Mouse (Mus musculus) cerebellum, postnatal 36 days (tissue): ENCODE results near the gene Slc22a15.
"Not testable (repeated sequence)": the region's sequence is repeated elsewhere in the genome, so short reads cannot be mapped to it uniquely, and the experiment has no call there.

Experiments
- DNase-seq, 2 experiments: peaks; one replicate each; pipeline ENCODE4 v3.0.0; 2021 to 2022; ENCODE audit warnings: mixed read lengths in 2 of 2

Gene Slc22a15

DNA sequence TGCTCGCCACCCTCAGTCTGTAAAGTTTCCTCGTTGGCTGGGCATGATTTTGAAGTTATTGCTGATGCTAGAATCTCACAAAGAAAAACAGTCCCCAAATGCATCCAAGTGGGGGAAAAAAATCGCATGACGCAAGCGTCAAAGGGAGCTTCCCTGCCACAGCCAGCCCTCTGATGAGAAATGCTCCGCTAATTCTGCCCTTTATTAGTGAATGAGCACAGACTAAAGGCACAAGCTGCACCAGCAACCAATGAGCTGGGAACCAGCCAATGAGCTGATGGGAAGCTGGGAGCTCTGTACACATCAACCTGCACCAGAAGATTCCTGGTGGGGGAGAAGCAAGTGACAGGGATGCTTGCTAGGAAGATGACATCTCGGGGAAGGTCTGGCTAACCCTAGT is 64.5 kb downstream of the Slc22a15 start:
- DNase-seq = no peak

DNA sequence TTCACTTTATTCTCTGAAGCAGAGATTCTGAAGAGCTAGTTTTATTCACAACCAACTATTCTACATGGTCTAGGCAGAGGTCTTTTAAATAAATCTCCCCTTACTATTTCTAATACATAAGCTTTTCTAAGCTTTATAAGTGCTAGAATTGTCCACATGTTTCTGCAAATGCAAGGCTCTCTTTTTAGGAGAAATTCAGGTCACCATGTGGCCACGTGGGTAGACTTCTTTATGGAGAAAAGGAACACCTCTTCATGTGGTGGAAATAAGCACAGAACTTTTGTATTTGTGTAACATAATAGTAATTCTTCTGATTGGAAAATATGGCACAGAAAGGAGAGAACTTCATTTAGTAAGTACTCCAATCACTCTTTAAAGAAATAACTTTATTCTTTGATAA is 70.2 kb downstream of the Slc22a15 start:
- DNase-seq = no peak

- DNase-seq = no peak
Observed at GRCm38 (mm10) chr3:101851363-101851762, 72.9 kb downstream of the Slc22a15 start.

GRCm38 (mm10) chr3:101848816-101849215 is 75.4 kb downstream of the Slc22a15 start, which contains the start of gene Mab21l3:
TSS of gene Mab21l3 (minus strand) at chr3:101848959.
- no peak for DNase-seq

DNA sequence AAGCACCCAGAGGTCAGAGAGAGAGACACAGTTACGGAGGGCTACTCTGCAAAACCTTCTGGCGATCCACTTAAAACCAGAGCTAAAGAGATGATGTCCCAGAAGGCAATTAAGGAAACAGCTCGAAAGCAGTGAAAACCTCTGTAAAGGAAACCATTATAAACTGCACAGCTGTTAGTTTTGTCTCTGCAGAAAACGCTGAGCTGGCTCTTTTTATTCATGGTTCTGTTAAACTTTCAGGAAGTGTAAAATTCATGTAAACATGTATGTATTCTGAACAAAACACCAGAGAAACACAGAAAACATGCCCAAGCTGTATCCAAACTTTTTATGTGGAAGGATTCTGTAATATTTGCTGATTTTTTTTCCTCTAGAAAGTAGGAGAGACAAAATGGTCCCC is 78.2 kb downstream of the Slc22a15 start:
- no peak for DNase-seq

DNA sequence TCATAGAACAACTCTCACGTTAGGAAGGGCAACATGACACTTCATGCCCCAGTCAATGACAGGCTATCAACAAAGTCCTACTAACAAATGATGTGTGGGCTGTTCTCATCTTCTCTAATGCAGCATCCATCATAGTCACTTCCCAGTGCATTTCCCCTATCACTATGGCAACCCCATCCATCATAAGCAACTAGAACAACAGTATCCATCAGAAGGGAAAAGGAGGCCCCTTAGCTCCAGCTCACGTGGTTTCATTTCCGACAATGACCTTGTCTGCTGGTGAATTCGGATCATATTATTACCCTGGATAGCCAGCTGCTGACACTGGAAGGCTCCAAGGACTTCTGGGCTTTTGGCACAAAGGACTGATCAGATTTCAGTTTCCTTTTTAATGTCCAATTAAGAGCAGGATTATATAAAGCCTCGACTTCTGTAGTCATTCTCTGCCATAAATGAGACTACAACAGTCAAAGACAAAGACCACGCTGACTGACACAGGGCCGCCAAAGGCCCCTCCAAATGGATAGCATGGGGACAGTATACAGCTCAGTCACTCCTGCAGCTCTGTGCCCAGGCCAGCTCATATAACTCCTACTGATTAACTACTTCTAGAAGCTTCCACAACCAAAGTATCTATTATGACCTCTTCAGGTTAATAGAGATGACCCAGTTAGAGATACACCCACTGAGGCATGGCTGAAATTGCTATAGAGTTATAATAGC is 81.7 kb downstream of the Slc22a15 start:
- no peak for DNase-seq

- DNase-seq = no peak
Observed at GRCm38 (mm10) chr3:101839327-101839726, 84.9 kb downstream of the Slc22a15 start.

- no peak for DNase-seq
Observed at GRCm38 (mm10) chr3:101836971-101837370, 87.3 kb downstream of the Slc22a15 start.

DNA sequence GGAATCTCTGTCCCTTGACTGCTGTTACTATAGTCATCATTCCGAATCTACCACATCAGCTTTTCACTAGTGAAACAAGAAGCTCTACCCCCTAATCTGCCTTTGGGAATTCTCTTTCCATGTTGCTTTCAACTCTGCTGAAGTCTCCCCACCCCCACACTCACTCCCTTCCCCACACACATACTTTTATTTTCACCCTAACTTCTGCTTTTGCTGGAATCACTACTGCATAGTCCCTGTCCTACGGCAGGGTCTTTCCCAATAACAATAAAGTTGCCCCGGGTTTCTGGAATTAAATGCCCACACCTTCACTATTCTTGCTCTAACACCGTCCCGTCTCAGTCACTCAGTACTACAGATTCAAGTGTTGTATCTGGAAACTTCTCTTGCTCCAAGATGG is 87.7 kb downstream of the Slc22a15 start:
- DNase-seq = no peak

DNA sequence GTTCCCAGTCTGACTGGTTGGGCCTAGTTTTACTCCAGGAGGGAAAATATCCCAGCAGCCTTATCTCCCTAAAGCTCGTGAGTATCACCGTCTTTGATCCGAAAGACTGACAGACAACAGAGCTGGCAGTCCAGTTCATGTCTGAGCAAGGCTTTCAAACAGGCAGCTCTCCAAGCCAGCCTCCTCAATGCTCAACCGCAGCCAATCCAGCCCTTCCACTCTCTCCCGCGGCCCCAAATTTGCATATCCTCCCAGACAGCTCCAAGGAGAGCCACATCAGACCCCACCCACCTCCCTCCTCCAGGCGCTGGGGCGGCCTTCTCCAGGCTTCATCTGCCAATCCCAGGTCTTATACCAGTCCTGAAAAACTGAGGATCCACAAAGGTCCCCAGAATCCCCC is 88.2 kb downstream of the Slc22a15 start:
- DNase-seq = no peak

DNA sequence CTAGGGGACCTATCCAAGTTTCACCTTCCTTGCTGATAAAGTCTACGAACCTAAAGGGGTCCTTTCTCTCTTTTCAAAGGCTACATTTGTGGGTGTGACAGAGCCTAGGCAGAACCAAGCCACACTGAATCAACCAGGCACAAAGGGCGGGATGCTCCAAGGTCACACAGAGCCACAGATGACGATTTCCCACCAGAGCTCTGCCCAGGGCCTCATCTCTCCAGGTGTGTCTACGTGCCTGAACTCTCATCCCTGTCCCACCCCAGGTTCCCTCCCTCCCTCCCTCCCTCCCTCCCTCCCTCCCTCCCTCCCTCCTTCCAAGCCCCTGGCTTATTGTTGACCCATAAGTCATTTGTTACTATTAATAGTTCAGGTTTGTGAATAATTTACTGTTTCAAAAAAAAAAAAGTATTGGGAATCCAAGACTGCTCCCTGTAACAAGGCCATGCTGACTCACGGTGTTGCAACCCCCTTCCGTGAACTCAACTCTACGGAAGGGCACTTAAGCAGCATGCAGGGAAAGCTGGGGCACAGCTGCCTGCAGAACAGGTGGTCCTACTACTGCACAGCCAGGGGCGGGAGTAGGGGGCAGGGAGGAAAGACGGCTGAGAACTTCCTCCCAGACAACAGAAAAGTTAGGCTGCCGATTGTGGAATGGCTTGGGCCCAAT is 92.9 kb downstream of the Slc22a15 start:
- no peak for DNase-seq

DNA sequence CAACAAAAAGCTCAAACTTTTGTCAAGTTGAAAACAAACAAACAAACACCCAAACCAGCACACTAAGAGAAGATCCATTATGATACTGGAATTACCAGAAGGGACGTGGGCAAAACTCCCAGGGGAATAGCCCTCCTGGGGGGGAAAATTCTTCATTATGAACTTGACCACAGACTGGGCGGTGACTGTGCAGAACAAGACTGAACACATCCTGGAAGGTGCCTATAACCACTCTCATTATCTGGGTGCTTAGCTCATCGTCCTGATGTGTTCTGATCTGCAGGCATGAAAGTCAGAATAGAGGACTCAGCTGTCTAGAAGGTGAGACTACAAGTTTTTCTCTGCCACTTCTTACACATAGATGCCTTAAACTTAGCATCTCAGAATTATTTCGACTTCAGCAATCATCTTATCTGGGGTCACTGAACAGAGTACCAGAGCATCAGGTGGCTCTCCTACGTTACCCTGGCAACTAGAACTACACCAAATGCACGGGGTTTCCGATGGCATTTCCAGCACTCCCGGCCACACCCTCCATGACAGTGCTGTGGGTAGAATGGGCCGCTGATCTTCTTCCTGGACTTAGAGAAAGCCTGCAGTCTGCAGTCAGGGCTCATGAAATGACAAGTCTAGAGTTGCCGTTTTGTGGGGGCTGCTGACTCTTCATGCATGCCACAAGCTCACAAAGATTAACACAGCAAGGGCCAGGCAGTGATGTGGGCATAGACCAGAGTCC is 94.2 kb downstream of the Slc22a15 start:
- no peak for DNase-seq

GRCm38 (mm10) chr3:101828595-101828994 is 95.7 kb downstream of the Slc22a15 start:
- DNase-seq = no peak

DNA sequence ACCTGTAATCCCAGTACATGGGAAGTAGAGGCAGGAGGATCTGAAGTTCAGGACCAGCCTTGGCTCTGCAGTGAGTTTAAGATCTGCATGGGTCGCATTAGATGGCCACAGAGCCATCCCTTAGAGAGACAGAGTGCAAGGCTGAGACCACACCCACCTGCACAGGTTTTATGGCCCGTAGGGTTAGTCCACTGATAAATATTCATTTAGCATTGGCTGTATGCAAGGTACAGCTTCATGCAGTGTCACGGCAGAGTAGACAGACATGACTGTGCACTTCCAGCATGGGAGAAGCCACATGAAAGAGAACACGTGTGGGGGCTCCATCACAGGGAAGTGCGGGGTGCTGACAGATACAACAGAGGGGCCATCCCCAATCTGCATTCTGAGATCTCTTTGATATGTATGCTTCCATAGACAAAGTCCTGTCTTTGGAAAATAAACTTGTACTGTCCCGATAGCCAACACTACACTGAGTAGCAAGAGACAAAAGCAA is 97.0 kb downstream of the Slc22a15 start:
- no peak for DNase-seq

DNA sequence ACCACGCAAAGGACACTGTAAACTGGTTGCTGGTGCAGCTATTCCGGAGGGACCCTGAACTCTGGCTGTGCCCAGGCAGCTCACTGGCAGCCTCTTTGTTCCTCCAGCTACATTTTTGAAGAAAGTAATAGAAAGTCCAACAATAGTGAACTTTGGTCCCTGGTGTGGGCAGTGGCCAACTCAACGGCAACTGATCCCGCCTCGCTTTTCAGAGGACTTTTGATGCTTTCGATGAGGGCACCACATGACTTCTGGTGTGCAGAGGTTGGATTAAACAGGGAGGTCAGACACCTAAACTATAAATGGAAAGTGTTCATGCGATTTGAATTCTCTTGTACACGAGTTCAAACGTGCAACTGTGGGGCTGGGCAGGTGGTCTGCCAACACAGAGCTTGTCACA is 99.9 kb downstream of the Slc22a15 start:
- no peak for DNase-seq

- DNase-seq = no peak
Observed at GRCm38 (mm10) chr3:101822052-101822451, 102.2 kb downstream of the Slc22a15 start.

DNA sequence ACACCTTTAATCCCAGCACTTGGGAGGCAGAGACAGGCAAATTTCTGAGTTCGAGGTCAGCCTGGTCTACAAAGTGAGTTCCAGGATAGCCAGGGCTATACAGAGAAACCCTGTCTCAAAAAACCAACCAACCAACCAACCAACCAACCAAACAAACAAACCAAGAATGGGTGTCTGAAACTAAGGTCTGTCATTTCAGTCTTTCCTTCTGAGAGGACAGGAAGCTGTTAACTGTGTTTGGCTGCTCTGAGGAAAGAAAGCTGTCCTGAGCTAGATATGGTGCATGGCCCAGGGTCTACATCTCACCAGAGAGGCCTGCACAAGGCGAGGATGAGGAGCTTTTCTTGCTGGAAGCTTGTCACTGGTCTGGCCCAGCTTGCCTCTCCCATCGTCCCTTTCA is 103.5 kb downstream of the Slc22a15 start:
- DNase-seq = not testable (repeated sequence)

DNA sequence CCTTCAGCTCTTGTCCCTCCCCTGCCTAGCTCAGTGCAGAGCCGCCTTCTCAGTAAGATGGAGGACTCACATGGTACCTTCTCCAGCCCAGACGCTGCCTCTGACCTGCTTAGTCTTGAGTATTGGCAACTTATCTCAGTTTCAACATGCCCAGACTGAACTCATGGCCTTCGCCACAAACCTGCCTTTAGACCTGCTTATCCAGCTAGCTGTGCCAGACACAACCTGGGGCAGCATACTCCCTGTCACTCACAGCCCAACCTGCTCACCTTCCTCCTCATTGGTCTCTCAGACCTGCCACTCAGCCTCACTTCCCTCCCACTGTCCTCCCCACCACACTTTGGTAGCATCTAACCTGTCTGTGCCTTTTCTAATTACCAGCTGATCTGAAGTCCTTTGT is 108.2 kb downstream of the Slc22a15 start:
- DNase-seq = no peak

DNA sequence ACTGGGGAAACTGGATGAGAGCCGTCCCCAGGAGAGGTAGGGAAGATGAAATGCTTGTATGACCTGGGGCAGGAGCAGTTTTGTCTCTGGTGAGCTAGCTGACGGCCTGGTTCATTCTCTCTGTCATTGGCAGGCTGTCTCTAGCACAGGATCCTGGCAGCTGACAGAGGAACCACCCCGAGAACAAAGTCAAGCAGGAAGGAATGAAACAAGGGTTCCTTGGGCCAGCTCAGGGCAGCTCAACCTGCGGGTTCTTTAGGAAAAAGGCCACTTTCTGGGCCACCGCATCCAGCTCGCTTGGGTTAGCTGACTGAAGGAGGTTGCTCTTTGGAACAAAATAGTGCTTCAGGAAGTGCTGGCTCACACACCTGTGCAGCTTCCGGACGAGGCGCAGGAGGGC is 109.5 kb downstream of the Slc22a15 start:
- no peak for DNase-seq

DNA sequence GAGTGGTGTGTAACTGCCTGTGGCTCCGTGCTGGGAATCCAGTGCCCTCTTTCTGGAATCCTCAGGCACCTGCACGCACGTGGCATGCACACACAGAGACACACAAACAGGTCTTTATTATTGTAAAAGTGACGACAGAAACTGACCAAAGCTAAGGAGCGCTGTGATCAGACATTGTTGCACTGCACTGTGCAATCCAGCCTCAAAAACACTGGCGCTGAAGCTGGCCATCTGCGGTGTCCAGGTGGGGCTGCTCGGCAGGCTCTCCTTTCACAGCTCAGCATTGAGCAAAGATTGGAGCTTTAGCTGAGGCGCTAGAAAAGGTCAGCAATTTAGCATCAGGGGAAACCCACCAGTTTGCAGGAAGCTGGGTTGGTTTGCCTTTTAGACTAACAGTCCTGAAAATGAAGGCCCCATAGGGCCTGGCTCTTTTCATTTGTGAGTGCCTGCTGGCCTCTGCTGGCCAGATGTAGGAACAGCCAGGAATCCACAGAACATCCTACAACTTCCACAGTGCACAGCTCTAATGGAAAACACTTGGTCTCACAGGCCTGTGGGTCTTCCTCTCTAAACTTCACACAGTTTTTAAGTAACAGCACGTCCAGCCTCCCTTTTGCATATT is 111.8 kb downstream of the Slc22a15 start:
- DNase-seq = peak; percentile 77 to 82

DNA sequence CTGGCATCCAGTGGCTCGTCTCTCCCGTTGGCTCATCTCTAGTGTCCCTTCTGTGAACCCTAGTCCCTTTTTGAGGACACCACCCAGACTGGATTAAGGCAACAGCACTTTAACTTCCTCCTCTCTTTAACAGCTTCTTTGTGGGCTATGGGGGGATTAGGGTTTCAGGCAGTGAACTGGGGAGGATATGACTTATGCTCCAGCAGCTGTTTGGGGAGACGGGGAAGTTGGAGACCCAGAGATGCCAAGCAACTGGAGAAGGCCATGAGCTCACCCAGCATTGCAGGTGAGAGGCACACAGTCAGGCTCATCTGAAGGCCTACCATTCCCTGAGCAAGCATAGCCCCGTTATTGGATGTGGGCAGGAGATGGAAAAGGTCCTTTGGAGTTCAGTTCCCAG is 112.3 kb downstream of the Slc22a15 start:
- DNase-seq = no peak

DNA sequence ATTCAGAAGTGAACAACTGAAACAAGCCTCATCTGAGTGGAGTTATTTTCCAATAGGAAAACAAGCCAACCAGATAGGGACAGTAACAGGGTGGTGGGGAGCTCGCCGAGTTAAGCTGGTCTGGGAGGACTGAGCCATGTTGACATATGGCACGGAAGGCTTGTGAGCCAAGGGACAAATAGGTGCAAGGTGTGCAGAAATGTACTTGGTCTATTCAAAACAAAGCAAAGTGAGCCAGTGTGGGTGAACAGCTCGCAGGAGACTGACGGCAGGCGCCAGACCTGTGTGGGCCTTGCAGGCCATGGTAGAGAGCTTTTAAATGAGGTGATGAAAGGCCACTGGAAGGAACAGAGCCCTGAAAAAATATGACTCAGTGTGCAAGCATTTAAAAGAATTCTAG is 116.6 kb downstream of the Slc22a15 start:
- DNase-seq = peak; percentile 84

- peak; percentile 49 to 61 for DNase-seq
Observed at GRCm38 (mm10) chr3:101806941-101807340, 117.3 kb downstream of the Slc22a15 start.
